Mouse (Mus musculus): ENCODE measurements at regions not wholly inside any gene's neighbourhood (a gene's known extent, or its start where the extent isn't known, plus 50 kb on each side); places are given as distances from the start of the nearest gene placed in this dataset.

DNA sequence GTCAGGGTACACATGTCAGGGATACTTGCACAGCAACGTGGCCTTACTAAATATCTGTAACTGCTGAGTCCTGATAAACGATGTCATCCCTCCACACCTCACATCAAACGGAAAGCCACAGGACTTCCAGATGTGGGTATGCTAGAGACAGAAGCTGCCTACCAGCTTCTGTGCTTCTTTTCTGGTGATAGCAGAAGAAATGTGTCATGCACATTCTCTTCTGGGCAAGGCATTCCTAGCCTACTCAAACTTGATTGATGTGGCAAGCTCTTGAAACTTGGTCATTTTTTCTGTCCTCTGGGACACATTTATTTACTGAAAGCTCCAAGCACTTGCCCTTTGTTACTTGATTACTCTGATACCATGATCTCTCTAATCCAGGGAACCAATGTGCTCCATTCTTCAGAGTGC is 282.8 kb upstream of the Gm9747 start:
- TF ChIP-seq CTCF (IDR thresholded peaks at IDR 0.05): no peak
- peaks cover 5% of the 10 kb centered on the region; the same call in 1 of the 2 replicates for H3K4me1 ChIP-seq (ENCODE audit: insufficient read depth, low read length)
- H3K27ac ChIP-seq (ENCODE audit: low read depth, low read length): no peak overlapping the region
- H3K36me3 ChIP-seq (ENCODE audit: insufficient read depth, low read length): no peaks in the 10 kb centered on the region
- H3K4me3 ChIP-seq (ENCODE audit: low read depth, low read length): no peak overlapping the region
- DNase-seq (ENCODE audit: low spot score): no peak
- H3K4me2 ChIP-seq (ENCODE audit: low read depth, low read length, poor library complexity, severe bottlenecking): no peak overlapping the region
- H3K27me3 ChIP-seq (ENCODE audit: insufficient read depth, low read length): no peaks in the 10 kb centered on the region
- no peak overlapping the region for H3K9ac ChIP-seq (replicated peaks; ENCODE audit: low read length, poor library complexity, severe bottlenecking)
- H3K9me3 ChIP-seq (ENCODE audit: low read length): no peaks in the 10 kb centered on the region
- WGBS: 87% methylated on average over 3 of the region's 3 CpGs
- no peak for ATAC-seq (ENCODE audit: low FRiP score)

DNA sequence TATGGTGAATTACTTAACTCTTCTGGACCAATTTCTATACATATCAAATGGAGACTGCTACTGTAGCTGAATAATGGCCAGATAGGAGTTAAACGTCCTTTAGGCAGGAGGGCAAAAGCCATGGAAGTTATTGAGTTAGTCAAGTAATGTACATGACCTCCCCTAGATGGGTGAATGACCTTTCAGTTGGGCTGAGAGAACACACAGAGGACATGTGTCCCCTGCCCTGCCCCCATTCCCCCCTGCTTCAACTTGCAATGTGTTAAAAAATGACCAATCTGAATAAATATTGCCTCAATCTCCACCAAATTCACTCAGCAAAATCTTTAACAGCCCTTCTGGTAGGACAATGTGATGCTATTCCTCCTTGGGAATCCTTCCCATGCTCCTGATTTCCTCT is 282.1 kb upstream of the Gm9747 start:
- 81% methylated on average over 1 of the region's 1 CpGs for WGBS
- Histone ChIP-seq H3K27ac (ENCODE audit: low read depth, low read length) (no peak overlapping the region), H3K4me2 (ENCODE audit: low read depth, low read length, poor library complexity, severe bottlenecking) (no peak overlapping the region), H3K27me3 (ENCODE audit: insufficient read depth, low read length) (no peaks in the 10 kb centered on the region), H3K9ac (replicated peaks; ENCODE audit: low read length, poor library complexity, severe bottlenecking) (no peak overlapping the region), H3K4me3 (ENCODE audit: low read depth, low read length) (no peak overlapping the region), H3K4me1 (ENCODE audit: insufficient read depth, low read length) (0 out of 2 replicates have a peak, but pooled peaks cover 5% of the 10 kb centered on the region), H3K36me3 (ENCODE audit: insufficient read depth, low read length) (no peaks in the 10 kb centered on the region), H3K9me3 (ENCODE audit: low read length) (no peaks in the 10 kb centered on the region)
- DNase-seq (ENCODE audit: low spot score): no peak
- ATAC-seq (ENCODE audit: low FRiP score): no peak
- TF ChIP-seq CTCF (IDR thresholded peaks at IDR 0.05): no peak

- DNase-seq (ENCODE audit: low spot score) (no peak), ATAC-seq (ENCODE audit: low FRiP score) (no peak)
- no peak overlapping the region for H3K27ac ChIP-seq (ENCODE audit: low read depth, low read length)
- no peak for TF ChIP-seq CTCF (IDR thresholded peaks at IDR 0.05)
- no peak overlapping the region for H3K4me2 ChIP-seq (ENCODE audit: low read depth, low read length, poor library complexity, severe bottlenecking)
- H3K4me3 ChIP-seq (ENCODE audit: low read depth, low read length): no peak overlapping the region
- H3K36me3 ChIP-seq (ENCODE audit: insufficient read depth, low read length): no peaks in the 10 kb centered on the region
- no peak overlapping the region for H3K9ac ChIP-seq (replicated peaks; ENCODE audit: low read length, poor library complexity, severe bottlenecking)
- H3K9me3 ChIP-seq (ENCODE audit: low read length): no peaks in the 10 kb centered on the region
- 0 out of 2 replicates have a peak, but pooled peaks cover 5% of the 10 kb centered on the region for H3K4me1 ChIP-seq (ENCODE audit: insufficient read depth, low read length)
- 92% methylated on average over 4 of the region's 4 CpGs for WGBS
- H3K27me3 ChIP-seq (ENCODE audit: insufficient read depth, low read length): no peaks in the 10 kb centered on the region
Observed at GRCm38 (mm10) chr1:81951493-81952011, 281.4 kb upstream of the Gm9747 start.

- 0 out of 2 replicates have a peak, but pooled peaks cover 5% of the 10 kb centered on the region for H3K4me1 ChIP-seq (ENCODE audit: insufficient read depth, low read length)
- ATAC-seq (ENCODE audit: low FRiP score): no peak
- DNase-seq (ENCODE audit: low spot score): no peak
- no peaks in the 10 kb centered on the region for H3K9me3 ChIP-seq (ENCODE audit: low read length)
- H3K4me2 ChIP-seq (ENCODE audit: low read depth, low read length, poor library complexity, severe bottlenecking): no peak overlapping the region
- H3K9ac ChIP-seq (replicated peaks; ENCODE audit: low read length, poor library complexity, severe bottlenecking): no peak overlapping the region
- no peak overlapping the region for H3K4me3 ChIP-seq (ENCODE audit: low read depth, low read length)
- no peaks in the 10 kb centered on the region for H3K36me3 ChIP-seq (ENCODE audit: insufficient read depth, low read length)
- TF ChIP-seq CTCF (IDR thresholded peaks at IDR 0.05): no peak
- no peak overlapping the region for H3K27ac ChIP-seq (ENCODE audit: low read depth, low read length)
- WGBS: 53% methylated on average over 3 of the region's 3 CpGs
- H3K27me3 ChIP-seq (ENCODE audit: insufficient read depth, low read length): no peaks in the 10 kb centered on the region
Observed at GRCm38 (mm10) chr1:81952095-81952494, 280.8 kb upstream of the Gm9747 start.

- no peak for TF ChIP-seq CTCF (IDR thresholded peaks at IDR 0.05)
- H3K9ac ChIP-seq (replicated peaks; ENCODE audit: low read length, poor library complexity, severe bottlenecking): no peak overlapping the region
- H3K4me1 ChIP-seq (ENCODE audit: insufficient read depth, low read length): 0 out of 2 replicates have a peak, but pooled peaks cover 5% of the 10 kb centered on the region
- 82% methylated on average over 2 of the region's 2 CpGs for WGBS
- ATAC-seq (ENCODE audit: low FRiP score): no peak
- no peak overlapping the region for H3K4me3 ChIP-seq (ENCODE audit: low read depth, low read length)
- no peak overlapping the region for H3K27ac ChIP-seq (ENCODE audit: low read depth, low read length)
- H3K27me3 ChIP-seq (ENCODE audit: insufficient read depth, low read length): no peaks in the 10 kb centered on the region
- H3K36me3 ChIP-seq (ENCODE audit: insufficient read depth, low read length): no peaks in the 10 kb centered on the region
- H3K9me3 ChIP-seq (ENCODE audit: low read length): no peaks in the 10 kb centered on the region
- H3K4me2 ChIP-seq (ENCODE audit: low read depth, low read length, poor library complexity, severe bottlenecking): no peak overlapping the region
- no peak for DNase-seq (ENCODE audit: low spot score)
Observed at GRCm38 (mm10) chr1:81954507-81954906, 278.4 kb upstream of the Gm9747 start.

DNA sequence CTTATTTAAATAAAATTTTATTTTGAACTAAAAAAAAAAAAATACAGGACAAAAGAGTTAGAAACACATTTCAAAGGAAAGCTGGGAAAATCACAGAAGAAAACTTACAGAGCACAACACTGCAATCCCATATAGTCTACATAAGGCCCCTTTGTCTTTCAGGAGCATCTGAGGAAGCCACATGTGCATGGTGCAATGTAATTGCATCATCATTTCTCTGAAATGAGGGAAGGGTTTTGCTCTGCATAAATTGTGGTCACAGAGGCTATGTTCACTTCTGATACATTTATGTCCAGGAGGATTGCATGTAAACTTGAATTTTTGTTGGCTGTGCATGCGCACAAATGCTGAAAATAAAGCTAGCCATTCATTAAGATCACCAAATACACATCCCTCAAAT is 265.9 kb upstream of the Gm9747 start:
- Histone ChIP-seq H3K27ac (ENCODE audit: low read depth, low read length) (no peak overlapping the region), H3K4me1 (ENCODE audit: insufficient read depth, low read length) (no peaks in the 10 kb centered on the region), H3K9ac (replicated peaks; ENCODE audit: low read length, poor library complexity, severe bottlenecking) (no peak overlapping the region), H3K36me3 (ENCODE audit: insufficient read depth, low read length) (no peaks in the 10 kb centered on the region), H3K4me2 (ENCODE audit: low read depth, low read length, poor library complexity, severe bottlenecking) (no peak overlapping the region), H3K27me3 (ENCODE audit: insufficient read depth, low read length) (no peaks in the 10 kb centered on the region), H3K4me3 (ENCODE audit: low read depth, low read length) (no peak overlapping the region), H3K9me3 (ENCODE audit: low read length) (no peaks in the 10 kb centered on the region)
- 92% methylated on average over 1 of the region's 1 CpGs for WGBS
- ATAC-seq (ENCODE audit: low FRiP score) (no peak), DNase-seq (ENCODE audit: low spot score) (no peak)
- TF ChIP-seq CTCF (IDR thresholded peaks at IDR 0.05): no peak

Measured in midbrain, postnatal 0 days (tissue).